Mouse (Mus musculus) lung, embryonic 14.5 days (tissue): ENCODE results near the gene Crim1. TPM values are rescaled to one million over a fixed set of nuclear protein-coding genes. Genes with fewer than 3 reads are reported as not detected.

ENCODE experiments used
- ATAC-seq: fragments of 200-750 bp; cut with Nextera tagmentation; 2 replicates; pipeline ENCODE4 v1.8.0; 2017; ENCODE audit warnings: mild to moderate bottlenecking, moderate TSS enrichment, moderate library complexity; ENCODE audit not compliant: insufficient read depth
- DNase-seq: peaks from one replicate; pipeline ENCODE4 v3.0.0-alpha.2; 2015
- H3K27ac ChIP-seq: fragments of 300-500 bp; sonication (generic); 2 replicates; pipeline ENCODE4 v1.5.1; 2014; ENCODE audit warnings: low read depth, mild to moderate bottlenecking, moderate library complexity
- H3K27me3 ChIP-seq: fragments of 300-500 bp; sonication (generic); 2 replicates; pipeline ENCODE4 v1.6.1; 2014; ENCODE audit warnings: low read length, control low read depth; ENCODE audit not compliant: insufficient read depth
- H3K36me3 ChIP-seq: fragments of 300-500 bp; sonication (generic); 2 replicates; pipeline ENCODE4 v1.6.1; 2014; ENCODE audit warnings: control low read depth; ENCODE audit not compliant: insufficient read depth
- H3K4me1 ChIP-seq: fragments of 300-500 bp; sonication (generic); 2 replicates; pipeline ENCODE4 v1.6.1; 2014; ENCODE audit warnings: antibody characterized with exemption, control low read depth; ENCODE audit not compliant: insufficient read depth
- H3K4me2 ChIP-seq: fragments of 300-500 bp; sonication (generic); 2 replicates; pipeline ENCODE4 v1.6.1; 2014; ENCODE audit warnings: mild to moderate bottlenecking
- H3K4me3 ChIP-seq: fragments of 300-500 bp; sonication (generic); 2 replicates; pipeline ENCODE4 v1.5.1; 2014; ENCODE audit warnings: low read depth, low read length
- H3K9ac ChIP-seq: fragments of 300-500 bp; sonication (generic); 2 replicates; pipeline ENCODE4 v1.6.1; 2014
- H3K9me3 ChIP-seq: fragments of 300-500 bp; sonication (generic); 2 replicates; pipeline ENCODE4 v1.6.1; 2016; ENCODE audit warnings: low read depth, low read length, control low read depth
- CTCF ChIP-seq: IDR thresholded peaks from 2 replicates; pipeline ENCODE4 v1.5.1; 2016; ENCODE audit warnings: antibody characterized with exemption, low read depth
- WGBS: fragments of 180-500 bp; shearing (Covaris S2); extraction: QIAGEN DNeasy Blood & Tissue Kit; methylation state at CpG from one replicate; pipeline ENCODE4 v1.1.7; 2014; 5-methylcytosine and 5-hydroxymethylcytosine counted together
- polyA plus RNA-seq: library from polyadenylated mRNA; unstranded; fragments of >200 nt; fragmentation: Nextera tagmentation; extraction: Ambion mirVana; gene quantifications from 2 replicates; pipeline ENCODE4 v1.2.1, GENCODE M21; 2014

The Crim1 gene
- polyA plus RNA-seq, 1 experiment from 2014 or later = 5.7 TPM

GRCm38 (mm10) chr17:78392401-78393087 lies 192.5 kb downstream of the Crim1 start:
- DNase-seq (no peak), ATAC-seq (no peak)
- no peak for TF ChIP-seq CTCF
- peaks cover 6% of the 10 kb centered on the region; the same call in 1 of the 2 replicates for H3K36me3 ChIP-seq
- H3K9ac ChIP-seq = no peak overlapping the region
- no peaks in the 10 kb centered on the region for H3K9me3 ChIP-seq
- no peak overlapping the region for H3K4me3 ChIP-seq
- H3K4me1 ChIP-seq = no peaks in the 10 kb centered on the region; the same call in 1 of the 2 replicates
- no peaks in the 10 kb centered on the region for H3K27me3 ChIP-seq
- no peak overlapping the region for H3K27ac ChIP-seq
- WGBS = 66% methylated on average over 9 of the region's 9 CpGs
- H3K4me2 ChIP-seq = no peak overlapping the region

GRCm38 (mm10) chr17:78400130-78400840 lies 200.2 kb downstream of the Crim1 start:
- no peak overlapping the region for H3K27ac ChIP-seq
- no peak overlapping the region for H3K4me3 ChIP-seq
- H3K4me2 ChIP-seq = no peak overlapping the region
- peaks cover 26% of the 10 kb centered on the region for H3K36me3 ChIP-seq
- H3K4me1 ChIP-seq = peaks cover 6% of the 10 kb centered on the region; the same call in 1 of the 2 replicates
- no peak overlapping the region for H3K9ac ChIP-seq
- TF ChIP-seq CTCF = no peak
- 65% methylated on average over 12 of the region's 12 CpGs for WGBS
- ATAC-seq = peak; percentile 40; the same call in 1 of the 2 replicates
- peak; percentile 45 for DNase-seq
- H3K9me3 ChIP-seq = no peaks in the 10 kb centered on the region
- no peaks in the 10 kb centered on the region for H3K27me3 ChIP-seq

GRCm38 (mm10) chr17:78401311-78401710 lies 201.3 kb downstream of the Crim1 start:
- H3K4me1 ChIP-seq = peaks cover 10% of the 10 kb centered on the region; the same call in 1 of the 2 replicates
- H3K4me2 ChIP-seq = no peak overlapping the region
- no peak overlapping the region for H3K9ac ChIP-seq
- 66% methylated on average over 6 of the region's 6 CpGs for WGBS
- H3K9me3 ChIP-seq = no peaks in the 10 kb centered on the region
- H3K27me3 ChIP-seq = no peaks in the 10 kb centered on the region
- TF ChIP-seq CTCF = no peak
- H3K27ac ChIP-seq = no peak overlapping the region
- peaks cover 23% of the 10 kb centered on the region for H3K36me3 ChIP-seq
- no peak overlapping the region for H3K4me3 ChIP-seq
- ATAC-seq (no peak), DNase-seq (no peak)

GRCm38 (mm10) chr17:78401713-78402112 lies 201.7 kb downstream of the Crim1 start:
- peak; percentile 79; the same call in 1 of the 2 replicates for ATAC-seq
- Histone ChIP-seq H3K9ac (no peak overlapping the region), H3K4me2 (no peak overlapping the region), H3K9me3 (no peaks in the 10 kb centered on the region), H3K27me3 (no peaks in the 10 kb centered on the region), H3K4me1 (peaks cover 10% of the 10 kb centered on the region; the same call in 1 of the 2 replicates), H3K4me3 (no peak overlapping the region), H3K36me3 (peaks cover 23% of the 10 kb centered on the region), H3K27ac (no peak overlapping the region)
- DNase-seq = no peak
- no peak for TF ChIP-seq CTCF
- 53% methylated on average over 4 of the region's 4 CpGs for WGBS

- Histone ChIP-seq H3K36me3 (peaks cover 23% of the 10 kb centered on the region), H3K9ac (no peak overlapping the region), H3K4me1 (peaks cover 10% of the 10 kb centered on the region; the same call in 1 of the 2 replicates), H3K27ac (peak overlapping the region; percentile 24; the same call in 1 of the 2 replicates), H3K4me2 (no peak overlapping the region), H3K4me3 (no peak overlapping the region), H3K27me3 (no peaks in the 10 kb centered on the region), H3K9me3 (no peaks in the 10 kb centered on the region)
- DNase-seq = peak; percentile 48
- WGBS = 43% methylated on average over 6 of the region's 6 CpGs
- ATAC-seq = peak; percentile 55; the same call in 1 of the 2 replicates
- no peak for TF ChIP-seq CTCF
Measured at GRCm38 (mm10) chr17:78402174-78402573, 202.1 kb downstream of the Crim1 start.

DNA sequence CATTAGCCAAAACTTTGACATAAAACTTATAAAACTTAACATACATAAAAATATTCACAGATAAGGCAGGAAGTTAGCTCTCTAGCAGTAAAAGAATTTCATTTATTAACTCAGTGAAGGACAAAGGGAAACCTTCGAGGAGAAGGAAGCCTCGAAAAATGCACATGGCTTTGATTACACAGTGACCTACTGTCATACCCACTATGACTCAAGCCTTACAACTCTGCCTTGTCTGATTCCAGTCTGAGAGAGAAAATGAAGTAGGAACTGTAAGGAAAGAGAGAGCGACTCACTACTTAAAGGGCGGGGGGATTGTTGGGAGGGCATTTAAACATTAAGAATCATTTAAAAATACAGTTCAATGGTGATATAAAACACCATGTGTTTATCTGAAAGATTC lies 203.2 kb downstream of the Crim1 start:
- no peak for ATAC-seq
- Histone ChIP-seq H3K9ac (no peak overlapping the region), H3K36me3 (peaks cover 20% of the 10 kb centered on the region), H3K4me1 (peaks cover 10% of the 10 kb centered on the region; the same call in 1 of the 2 replicates), H3K27me3 (no peaks in the 10 kb centered on the region), H3K4me2 (no peak overlapping the region), H3K4me3 (no peak overlapping the region), H3K27ac (no peak overlapping the region), H3K9me3 (no peaks in the 10 kb centered on the region)
- no peak for DNase-seq
- TF ChIP-seq CTCF = no peak
- WGBS = 71% methylated on average over 4 of the region's 4 CpGs

DNA sequence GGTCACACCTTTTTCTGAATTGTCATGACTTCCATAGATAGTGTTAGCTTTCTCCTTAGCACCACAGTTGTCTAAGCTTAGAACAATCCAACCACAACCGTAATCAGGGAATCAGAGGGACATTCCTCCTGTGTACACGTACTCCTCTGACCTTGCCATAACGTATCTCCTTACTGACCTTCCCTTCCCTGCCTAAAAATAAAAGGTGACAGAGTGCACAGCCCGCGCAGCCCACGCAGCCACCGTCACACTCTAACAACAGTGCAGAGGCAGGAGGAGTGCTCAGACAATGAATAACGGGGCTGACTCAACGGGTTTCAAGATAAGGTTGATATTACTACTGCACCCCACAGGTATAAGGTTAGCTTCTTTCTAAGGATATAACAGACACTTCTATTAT lies 203.8 kb downstream of the Crim1 start:
- peaks cover 10% of the 10 kb centered on the region; the same call in 1 of the 2 replicates for H3K4me1 ChIP-seq
- H3K9me3 ChIP-seq = no peaks in the 10 kb centered on the region
- no peak for TF ChIP-seq CTCF
- WGBS = 83% methylated on average over 9 of the region's 9 CpGs
- DNase-seq (no peak), ATAC-seq (no peak)
- no peaks in the 10 kb centered on the region for H3K27me3 ChIP-seq
- H3K27ac ChIP-seq = no peak overlapping the region
- no peak overlapping the region for H3K4me3 ChIP-seq
- no peak overlapping the region for H3K4me2 ChIP-seq
- H3K9ac ChIP-seq = no peak overlapping the region
- peaks cover 16% of the 10 kb centered on the region for H3K36me3 ChIP-seq
